Mouse (Mus musculus): ENCODE data around the gene Fam117a. TPM values are rescaled to one million over a fixed set of nuclear protein-coding genes. Genes with fewer than 3 reads are reported as not detected.

Fam117a gene
- total RNA-seq, 1 experiment from 2014 or later: 84.4 TPM

- ATAC-seq (replicated peaks in 1 of 2; ENCODE audit: insufficient read depth in 1 of 2, low FRiP score in 2 of 2, low TSS enrichment in 1 of 2, low read depth in 1 of 2, poor library complexity in 2 of 2, severe bottlenecking in 2 of 2): no peak
Observed at GRCm38 (mm10) chr11:95420880-95421435, 84.1 kb downstream of the Fam117a start.

GRCm38 (mm10) chr11:95423505-95423904 is 86.7 kb downstream of the Fam117a start:
- no peak for ATAC-seq (replicated peaks in 1 of 2; ENCODE audit: insufficient read depth in 1 of 2, low FRiP score in 2 of 2, low TSS enrichment in 1 of 2, low read depth in 1 of 2, poor library complexity in 2 of 2, severe bottlenecking in 2 of 2)

GRCm38 (mm10) chr11:95431344-95431743 is 94.5 kb downstream of the Fam117a start:
- no peak for ATAC-seq (replicated peaks in 1 of 2; ENCODE audit: insufficient read depth in 1 of 2, low FRiP score in 2 of 2, low TSS enrichment in 1 of 2, low read depth in 1 of 2, poor library complexity in 2 of 2, severe bottlenecking in 2 of 2)

Other genes starting within 250 kb of the Fam117a start
- gene Dlx3, start 216.9 kb upstream of the Fam117a start, total RNA-seq (2017): 0.25 TPM in 1 of 2 replicates, not detected in the other
- gene Dlx4, start 190.8 kb upstream of the Fam117a start, total RNA-seq (2017): not detected in 2 replicates
- 0.56 TPM in 1 of 2 replicates, not detected in the other for gene Tac4, start 75.5 kb upstream of the Fam117a start, total RNA-seq (2017)
- gene Kat7, start 26.8 kb upstream of the Fam117a start, total RNA-seq (2017): 81.0 and 90.4 TPM in 2 replicates
- gene Slc35b1, start 47.7 kb downstream of the Fam117a start, total RNA-seq (2017): 35.8 and 44.6 TPM in 2 replicates
- gene Spop, start 77.1 kb downstream of the Fam117a start, total RNA-seq (2017): 60.5 and 62.5 TPM in 2 replicates
- not detected in 2 replicates for gene Nxph3, start 177.6 kb downstream of the Fam117a start, total RNA-seq (2017)